Mouse (Mus musculus): Measurements from ENCODE around the gene Cfap20. TPM values are rescaled to one million over a fixed set of nuclear protein-coding genes. Genes with fewer than 3 reads are reported as not detected.

Cfap20 gene
- total and polyA plus RNA-seq, 3 experiments = 56.2 to 281 (median 77.7) TPM

DNA sequence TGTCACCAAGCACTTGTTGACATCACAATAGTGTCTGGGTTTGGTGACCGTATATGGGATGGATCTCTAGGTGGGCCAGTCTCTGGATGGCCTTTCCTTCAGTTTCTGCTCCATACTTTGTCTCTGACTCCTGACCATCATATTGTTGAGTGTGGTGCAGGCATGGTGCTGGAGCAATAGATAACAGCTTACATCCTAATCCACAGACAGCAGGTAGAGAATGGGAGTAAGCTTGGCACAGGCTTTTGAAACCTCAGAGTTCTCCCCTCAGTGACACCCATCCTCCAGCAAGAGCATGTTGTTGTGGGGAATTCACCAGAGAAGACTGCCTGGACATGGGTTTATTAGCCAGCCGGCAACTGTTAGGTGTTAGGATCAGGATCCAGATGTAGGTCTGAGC lies 4.8 kb upstream of the Cfap20 start (continued):
- TF ChIP-seq BHLHE40 (IDR thresholded peaks at IDR 0.05; ENCODE audit: borderline replicate concordance, low read depth, low read length) (no peak), POLR2AphosphoS5 (IDR thresholded peaks at IDR 0.05; ENCODE audit: borderline replicate concordance, low read depth, low read length) (no peak), MAZ (IDR thresholded peaks at IDR 0.05; ENCODE audit: low read depth, low read length) (no peak), TCF12 (IDR thresholded peaks at IDR 0.05; ENCODE audit: low read depth, low read length) (peak; percentile 77), NELFE (IDR thresholded peaks at IDR 0.05; ENCODE audit: low read depth, low read length) (no peak), ZMIZ1 (IDR thresholded peaks at IDR 0.05; ENCODE audit: low read depth, low read length) (no peak), ELF1 (IDR thresholded peaks at IDR 0.05; ENCODE audit: low read depth, low read length) (no peak), ZC3H11A (IDR thresholded peaks at IDR 0.05; ENCODE audit: low read depth, low read length) (no peak), USF2 (IDR thresholded peaks at IDR 0.05; ENCODE audit: borderline replicate concordance in 1 of 2, insufficient read depth in 1 of 2, low read depth in 1 of 2, low read length in 2 of 2) (no peak)

DNA sequence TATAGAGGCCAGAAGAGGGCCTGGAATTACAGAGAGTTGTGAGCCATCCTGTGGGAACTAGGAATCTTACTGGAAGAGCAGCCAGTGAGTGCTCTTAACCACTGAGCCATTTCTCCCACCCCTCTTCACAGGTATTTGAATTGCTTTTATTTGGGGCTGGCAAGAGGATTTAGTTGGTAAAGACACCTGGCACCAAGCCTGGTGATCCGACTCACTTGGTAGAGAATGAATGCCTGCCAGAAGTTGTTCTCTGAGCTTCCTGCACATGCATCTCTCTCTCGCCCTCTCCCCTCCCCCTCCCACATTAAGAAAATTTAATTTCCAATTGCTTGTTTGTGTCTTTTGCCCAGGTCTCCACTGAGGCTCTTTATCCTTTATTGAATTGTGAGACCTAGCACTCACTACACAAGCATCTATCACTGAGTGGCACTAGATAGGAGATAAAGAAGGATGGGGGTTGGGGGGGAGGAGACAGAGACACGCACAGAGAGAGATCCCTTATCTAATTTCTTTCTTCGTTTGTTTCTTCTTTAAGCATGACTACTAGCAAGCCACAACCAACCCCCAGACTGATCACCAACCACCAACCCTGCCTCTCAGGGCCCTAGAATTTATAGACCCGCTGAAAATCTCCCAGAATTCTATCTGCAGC lies 2.8 kb upstream of the Cfap20 start:
- peak overlapping the region; percentile 14 to 20; a peak in 2 of 4 replicates for H3K4me3 ChIP-seq (ENCODE audit: control insufficient read depth in 1 of 2, insufficient read depth in 1 of 2, low read depth in 2 of 2, low read length in 2 of 2)
- no peak overlapping the region for H3K9ac ChIP-seq (ENCODE audit: control insufficient read depth, low read depth, low read length, poor library complexity, severe bottlenecking)
- peaks cover 0 to 47% of the 10 kb centered on the region in 2 experiments; a peak in 2 of 4 replicates for H3K36me3 ChIP-seq (ENCODE audit: control insufficient read depth in 1 of 2, insufficient read depth in 2 of 2, low read length in 2 of 2)
- TF ChIP-seq GATA1 (IDR thresholded peaks at IDR 0.05; ENCODE audit: low read depth, low read length) (peak; percentile 77), ZMIZ1 (IDR thresholded peaks at IDR 0.05; ENCODE audit: low read depth, low read length) (no peak), MAZ (IDR thresholded peaks at IDR 0.05; ENCODE audit: low read depth, low read length) (0 out of 2 replicates have a peak, but pooled peaks have one; percentile 74), ETS1 (IDR thresholded peaks at IDR 0.05; ENCODE audit: low read depth, low read length) (peak; percentile 30; the same call in 1 of the 2 replicates), MAFK (IDR thresholded peaks at IDR 0.05; ENCODE audit: borderline replicate concordance, low read depth, low read length) (no peak), BHLHE40 (IDR thresholded peaks at IDR 0.05; ENCODE audit: borderline replicate concordance, low read depth, low read length) (peak; percentile 30; the same call in 1 of the 2 replicates), SIN3A (IDR thresholded peaks at IDR 0.05; ENCODE audit: low read length) (peak; percentile 56), CHD2 (IDR thresholded peaks at IDR 0.05; ENCODE audit: low read length) (peak; percentile 36), EP300 (IDR thresholded peaks at IDR 0.05; ENCODE audit: low read depth in 1 of 2, low read length in 2 of 2) (peak in 1 of 2 experiments; percentile 39; a peak in 2 of 4 replicates), MEF2A (IDR thresholded peaks at IDR 0.05; ENCODE audit: extremely low read depth, insufficient replicate concordance, low read depth, low read length, poor library complexity, severe bottlenecking) (no peak)
- peak; percentile 43 for DNase-seq (ENCODE audit: low read depth, low spot score)
- H3K79me2 ChIP-seq (ENCODE audit: control insufficient read depth, insufficient read depth, low read length, poor library complexity) = peaks cover 18% of the 10 kb centered on the region
- peak overlapping the region; percentile 19; the same call in 1 of the 2 replicates for H3K27ac ChIP-seq (ENCODE audit: control insufficient read depth, low read depth, low read length)
- peaks cover 31 to 51% of the 10 kb centered on the region in 2 experiments for H3K4me1 ChIP-seq (ENCODE audit: control insufficient read depth in 1 of 2, insufficient read depth in 2 of 2, low read length in 2 of 2)
- no peaks in the 10 kb centered on the region for H3K9me3 ChIP-seq (replicated peaks; ENCODE audit: insufficient read depth, low read length)
- no peaks in the 10 kb centered on the region for H3K27me3 ChIP-seq (ENCODE audit: control insufficient read depth in 1 of 2, insufficient read depth in 2 of 2, low read length in 2 of 2)
